Mouse (Mus musculus): ENCODE measurements at regions not wholly inside any gene's neighbourhood (a gene's known extent, or its start where the extent isn't known, plus 50 kb on each side); places are given as distances from the start of the nearest gene placed in this dataset.

- Histone ChIP-seq H3K9me3 (replicated peaks) (no peaks in the 10 kb centered on the region), H3K27ac (no peak overlapping the region), H3K27me3 (no peaks in the 10 kb centered on the region), H3K36me3 (ENCODE audit: poor library complexity, severe bottlenecking) (no peaks in the 10 kb centered on the region), H3K9ac (no peak overlapping the region), H3K4me2 (no peak overlapping the region), H3K4me1 (no peaks in the 10 kb centered on the region), H3K4me3 (no peak overlapping the region)
- no peak for ATAC-seq
- 73% methylated on average over 1 of the region's 1 CpGs for WGBS
These were observed 395.3 kb downstream of the Ccdc50 start for GRCm38 (mm10) chr16:27783978-27784377.

- no peaks in the 10 kb centered on the region for H3K9me3 ChIP-seq (replicated peaks)
- no peaks in the 10 kb centered on the region for H3K27me3 ChIP-seq
- no peak for ATAC-seq
- WGBS: 77% methylated on average over 1 of the region's 1 CpGs
- H3K4me2 ChIP-seq: no peak overlapping the region
- H3K9ac ChIP-seq: no peak overlapping the region
- no peaks in the 10 kb centered on the region for H3K36me3 ChIP-seq (ENCODE audit: poor library complexity, severe bottlenecking)
- H3K4me3 ChIP-seq: no peak overlapping the region
- H3K27ac ChIP-seq: no peak overlapping the region
- H3K4me1 ChIP-seq: no peaks in the 10 kb centered on the region
These were observed 404.7 kb downstream of the Ccdc50 start for GRCm38 (mm10) chr16:27793406-27793805.

GRCm38 (mm10) chr16:27794907-27795306 lies 406.2 kb downstream of the Ccdc50 start:
- no peak for ATAC-seq
- H3K36me3 ChIP-seq (ENCODE audit: poor library complexity, severe bottlenecking): no peaks in the 10 kb centered on the region
- H3K4me3 ChIP-seq: no peak overlapping the region
- H3K27ac ChIP-seq: no peak overlapping the region
- H3K9ac ChIP-seq: no peak overlapping the region
- no peak overlapping the region for H3K4me2 ChIP-seq
- H3K4me1 ChIP-seq: no peaks in the 10 kb centered on the region
- 85% methylated on average over 1 of the region's 1 CpGs for WGBS
- no peaks in the 10 kb centered on the region for H3K9me3 ChIP-seq (replicated peaks)
- H3K27me3 ChIP-seq: no peaks in the 10 kb centered on the region

GRCm38 (mm10) chr16:27796153-27796822 lies 407.6 kb downstream of the Ccdc50 start:
- H3K36me3 ChIP-seq (ENCODE audit: poor library complexity, severe bottlenecking): no peaks in the 10 kb centered on the region
- no peaks in the 10 kb centered on the region for H3K27me3 ChIP-seq
- H3K27ac ChIP-seq: no peak overlapping the region
- H3K4me1 ChIP-seq: no peaks in the 10 kb centered on the region
- no peak overlapping the region for H3K4me2 ChIP-seq
- no peak for ATAC-seq
- 90% methylated on average over 10 of the region's 10 CpGs for WGBS
- H3K4me3 ChIP-seq: no peak overlapping the region
- H3K9ac ChIP-seq: no peak overlapping the region
- H3K9me3 ChIP-seq (replicated peaks): no peaks in the 10 kb centered on the region

- H3K36me3 ChIP-seq (ENCODE audit: poor library complexity, severe bottlenecking): no peaks in the 10 kb centered on the region
- H3K4me2 ChIP-seq: no peak overlapping the region
- H3K27ac ChIP-seq: no peak overlapping the region
- H3K4me1 ChIP-seq: peaks cover 12% of the 10 kb centered on the region
- ATAC-seq: peak; percentile 79; the same call in 1 of the 2 replicates
- H3K9ac ChIP-seq: no peak overlapping the region
- no peak overlapping the region for H3K4me3 ChIP-seq
- H3K27me3 ChIP-seq: no peaks in the 10 kb centered on the region
- 39% methylated on average over 1 of the region's 1 CpGs for WGBS
- H3K9me3 ChIP-seq (replicated peaks): no peaks in the 10 kb centered on the region
These were observed 425.8 kb downstream of the Ccdc50 start for GRCm38 (mm10) chr16:27814476-27814875.
